Mouse (Mus musculus) neural tube, postnatal 0 days (tissue): ENCODE measurements around the gene Timp4. TPM values are rescaled to one million over a fixed set of nuclear protein-coding genes. Genes with fewer than 3 reads are reported as not detected.

Experiments
- polyA plus RNA-seq: library from polyadenylated mRNA; unstranded; fragments of >200 nt; fragmentation: Nextera tagmentation; extraction: Ambion mirVana; gene quantifications from 2 replicates; pipeline ENCODE4 v1.2.1, GENCODE M21; 2015

Gene Timp4
- polyA plus RNA-seq: 75.7 and 77.1 TPM in 2 replicates

DNA sequence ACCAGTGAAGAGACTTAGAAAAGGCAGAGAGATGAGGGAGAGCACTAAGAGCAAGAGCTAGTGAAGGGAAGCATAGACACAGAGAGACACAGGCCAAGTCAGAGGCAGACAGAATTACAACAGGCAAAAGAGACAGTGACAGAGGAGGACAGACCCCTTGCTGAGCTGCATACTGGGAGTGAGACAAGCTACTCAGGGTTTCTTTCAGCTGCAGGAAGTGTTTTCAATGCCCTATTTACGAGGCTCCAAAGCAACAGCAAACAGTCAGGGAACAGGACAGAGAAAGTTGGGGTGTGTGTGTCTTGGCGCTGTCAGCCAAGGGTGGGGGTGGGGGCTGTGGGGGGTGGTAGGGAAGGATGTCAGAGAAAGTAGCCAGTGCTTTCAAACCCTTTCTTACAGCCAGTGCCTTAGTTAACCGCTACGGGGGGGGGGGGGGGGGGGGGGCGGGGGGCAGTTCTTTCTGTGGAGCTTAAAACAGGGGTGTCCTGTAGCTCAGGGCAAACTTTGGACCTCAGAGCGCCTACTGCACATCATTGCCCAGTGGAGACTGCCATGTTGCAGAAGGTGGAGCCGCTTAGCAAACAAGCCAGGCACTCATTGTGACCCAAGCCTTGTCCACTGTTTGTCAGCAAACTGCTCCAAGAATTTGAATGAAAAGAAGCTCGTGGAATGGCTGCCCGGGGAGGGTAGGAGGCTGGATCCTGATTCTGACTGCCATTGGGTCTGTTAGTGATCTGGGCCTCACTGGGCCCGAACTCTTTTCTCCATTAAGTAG, at the start of gene Timp4:
Gene Timp4, minus strand, starts transcription at position 107 of the 775 bp plus-strand sequence.

DNA sequence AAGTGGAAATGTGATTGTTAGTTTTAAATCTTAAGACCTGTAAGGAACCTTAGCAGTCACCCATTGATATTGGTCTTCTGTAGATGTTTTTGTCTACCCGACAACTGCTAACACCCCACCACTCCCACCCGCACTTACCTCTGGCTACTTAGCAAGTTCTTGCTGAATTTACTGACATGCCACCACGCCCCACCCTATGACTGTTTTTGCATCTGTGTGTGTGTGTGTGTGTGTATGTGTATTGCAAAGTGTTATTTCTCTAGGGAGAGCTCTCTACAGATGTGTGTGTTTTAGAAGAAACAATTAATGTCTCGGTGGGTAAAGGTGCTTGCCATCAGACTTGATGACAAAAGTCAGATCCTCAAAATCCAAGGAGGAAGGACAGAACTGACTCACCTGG, 25.0 kb downstream of the Timp4 start, which contains the start of gene Gm17482:
Gene Gm17482, plus strand, starts transcription at position 301 of the 400 bp plus-strand sequence.

Other genes with a start within 250 kb of the Timp4 start
- gene Tamm41, start 214.3 kb downstream of the Timp4 start, polyA plus RNA-seq: 43.4 and 46.0 TPM in 2 replicates
- gene Syn2, start 117.3 kb downstream of the Timp4 start, polyA plus RNA-seq: 129 and 136 TPM in 2 replicates
- gene Gm17482, start 24.9 kb downstream of the Timp4 start, polyA plus RNA-seq: not detected in 2 replicates
- gene Pparg, start 108.7 kb upstream of the Timp4 start, polyA plus RNA-seq: 0.64 and 0.71 TPM in 2 replicates